Mouse (Mus musculus): Measurements from ENCODE around the gene Ssbp2.

GRCm38 (mm10) chr13:91456735-91457134 is 3.3 kb upstream of the Ssbp2 start:
- TF ChIP-seq CTCF (IDR thresholded peaks at IDR 0.05; ENCODE audit: low read depth) (no peak), EP300 (IDR thresholded peaks at IDR 0.05; ENCODE audit: low read depth) (peak; percentile 81)
